Mouse (Mus musculus) intestine, postnatal 0 days (tissue): ENCODE results near the gene Cdyl2. TPM values are rescaled to one million over a fixed set of nuclear protein-coding genes. Genes with fewer than 3 reads are reported as not detected.

Experiments
- ATAC-seq: fragments of 200-750 bp; cut with Nextera tagmentation; 2 replicates; pipeline ENCODE4 v1.8.0; 2017; ENCODE audit warnings: mild to moderate bottlenecking, moderate TSS enrichment, moderate library complexity
- H3K27ac ChIP-seq: fragments of 300-500 bp; sonication (generic); 2 replicates; pipeline ENCODE4 v1.5.1; 2014; ENCODE audit warnings: mild to moderate bottlenecking, low read depth, low read length, moderate library complexity
- H3K27me3 ChIP-seq: fragments of 300-500 bp; sonication (generic); replicated peaks from 2 replicates; pipeline ENCODE4 v1.6.1; 2014; ENCODE audit warnings: low read length, mixed read lengths; ENCODE audit not compliant: control insufficient read depth, insufficient read depth
- H3K36me3 ChIP-seq: fragments of 300-500 bp; sonication (generic); 2 replicates; pipeline ENCODE4 v1.6.1; 2014; ENCODE audit warnings: mild to moderate bottlenecking, moderate library complexity; ENCODE audit not compliant: control insufficient read depth, insufficient read depth
- H3K4me1 ChIP-seq: fragments of 300-500 bp; sonication (generic); replicated peaks from 2 replicates; pipeline ENCODE4 v1.6.1; 2014; ENCODE audit warnings: antibody characterized with exemption, low read length, mixed read lengths; ENCODE audit not compliant: control insufficient read depth, insufficient read depth
- H3K4me2 ChIP-seq: fragments of 300-500 bp; sonication (generic); replicated peaks from 2 replicates; pipeline ENCODE4 v1.6.1; 2014; ENCODE audit warnings: low read depth, mild to moderate bottlenecking, moderate library complexity
- H3K4me3 ChIP-seq: fragments of 300-500 bp; sonication (generic); 2 replicates; pipeline ENCODE4 v1.5.1; 2014; ENCODE audit warnings: low read depth, low read length
- H3K9ac ChIP-seq: fragments of 300-500 bp; sonication (generic); 2 replicates; pipeline ENCODE4 v1.6.1; 2014; ENCODE audit warnings: mild to moderate bottlenecking, low read depth, low read length
- H3K9me3 ChIP-seq: fragments of 300-500 bp; sonication (generic); 2 replicates; pipeline ENCODE4 v1.6.1; 2016; ENCODE audit warnings: mixed run types; ENCODE audit not compliant: control insufficient read depth
- CTCF ChIP-seq: sonication (generic); IDR thresholded peaks from 2 replicates; pipeline ENCODE4 v1.5.1; 2016; ENCODE audit warnings: low read depth, mild to moderate bottlenecking, control low read depth, antibody characterized with exemption, moderate library complexity
- WGBS: fragments of 180-500 bp; shearing (Covaris S2); extraction: QIAGEN DNeasy Blood & Tissue Kit; methylation state at CpG from one replicate; pipeline ENCODE4 v1.1.7; 2014; 5-methylcytosine and 5-hydroxymethylcytosine counted together
- polyA plus RNA-seq: library from polyadenylated mRNA; unstranded; fragments of >200 nt; fragmentation: Nextera tagmentation; extraction: Ambion mirVana; gene quantifications from 2 replicates; pipeline ENCODE4 v1.2.1, GENCODE M21; 2015

The Cdyl2 gene
- polyA plus RNA-seq, 1 experiment from 2014 or later: 2.8 TPM

DNA sequence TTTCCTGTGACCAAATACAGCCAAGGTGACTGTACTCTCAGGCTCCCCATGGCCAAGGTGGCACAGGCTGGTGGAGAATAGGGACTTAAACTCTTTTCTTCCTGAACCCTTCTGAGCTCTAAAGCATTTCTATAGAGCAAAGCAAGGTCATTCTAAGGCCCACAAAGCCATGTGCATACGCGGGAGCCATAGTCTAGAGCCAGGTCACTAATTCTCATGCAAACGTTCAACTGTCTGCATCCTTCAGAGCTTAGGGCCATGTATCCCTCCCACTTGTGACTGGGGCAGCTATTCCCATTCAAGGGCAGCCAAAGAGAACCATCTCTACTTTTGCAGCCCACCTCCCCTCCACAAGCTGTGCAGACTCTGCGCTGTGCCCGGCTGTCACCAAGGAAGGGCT lies 159.7 kb downstream of the Cdyl2 start:
- Histone ChIP-seq H3K27me3 (no peaks in the 10 kb centered on the region), H3K4me2 (no peak overlapping the region), H3K36me3 (no peaks in the 10 kb centered on the region), H3K27ac (no peak overlapping the region), H3K9me3 (no peaks in the 10 kb centered on the region), H3K4me1 (no peaks in the 10 kb centered on the region), H3K9ac (no peak overlapping the region), H3K4me3 (no peak overlapping the region)
- no peak for TF ChIP-seq CTCF
- ATAC-seq: no peak
- WGBS: 87% methylated on average over 5 of the region's 5 CpGs

DNA sequence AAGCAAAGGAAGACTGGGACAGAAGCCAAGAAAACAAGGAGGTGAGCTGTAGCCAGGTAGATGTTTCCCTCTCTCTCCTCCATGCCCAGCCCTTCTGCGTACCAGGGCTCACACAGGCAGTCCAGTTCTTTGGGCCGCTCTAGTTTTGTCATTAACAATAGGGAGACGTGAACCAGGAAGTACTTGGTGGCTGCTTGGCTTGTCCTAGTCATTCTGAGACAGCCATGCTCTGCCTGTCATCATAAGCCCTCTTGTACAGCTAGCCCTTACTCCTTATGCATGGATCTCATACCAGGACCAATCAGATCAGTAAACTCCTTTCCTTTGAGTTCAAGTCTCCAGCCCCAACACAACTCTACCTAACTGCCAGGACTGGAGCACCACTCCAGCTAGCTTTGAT lies 180.0 kb downstream of the Cdyl2 start:
- no peak overlapping the region for H3K4me2 ChIP-seq
- no peak overlapping the region for H3K4me3 ChIP-seq
- no peak overlapping the region for H3K9ac ChIP-seq
- H3K36me3 ChIP-seq: no peaks in the 10 kb centered on the region
- H3K27me3 ChIP-seq: no peaks in the 10 kb centered on the region
- WGBS: 78% methylated on average over 3 of the region's 3 CpGs
- no peak for TF ChIP-seq CTCF
- H3K4me1 ChIP-seq: no peaks in the 10 kb centered on the region
- ATAC-seq: no peak
- no peak overlapping the region for H3K27ac ChIP-seq
- no peaks in the 10 kb centered on the region for H3K9me3 ChIP-seq

DNA sequence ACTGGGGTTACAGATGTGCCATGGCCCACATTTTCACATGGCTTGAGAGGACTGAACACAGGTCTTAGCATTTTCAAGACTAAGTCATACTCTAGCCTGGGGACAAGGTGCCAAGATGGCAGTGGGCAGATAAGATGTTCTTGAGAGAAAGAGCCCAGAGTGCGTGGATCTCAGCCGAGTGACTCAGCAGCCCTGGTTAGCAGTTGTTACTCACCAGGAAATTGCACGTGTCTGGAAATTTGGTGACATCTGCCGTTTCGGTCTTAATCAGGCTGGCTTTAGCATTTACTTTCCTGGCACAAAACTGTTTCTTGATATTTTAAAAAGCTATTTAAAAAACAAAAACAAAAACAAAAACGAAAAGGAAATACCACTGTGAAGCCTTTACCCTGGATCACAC lies 180.5 kb downstream of the Cdyl2 start:
- no peak overlapping the region for H3K4me3 ChIP-seq
- H3K9ac ChIP-seq: no peak overlapping the region
- WGBS: 85% methylated on average over 6 of the region's 6 CpGs
- no peak for ATAC-seq
- H3K9me3 ChIP-seq: no peaks in the 10 kb centered on the region
- TF ChIP-seq CTCF: no peak
- H3K27me3 ChIP-seq: no peaks in the 10 kb centered on the region
- no peaks in the 10 kb centered on the region for H3K4me1 ChIP-seq
- no peak overlapping the region for H3K27ac ChIP-seq
- no peak overlapping the region for H3K4me2 ChIP-seq
- no peaks in the 10 kb centered on the region for H3K36me3 ChIP-seq

DNA sequence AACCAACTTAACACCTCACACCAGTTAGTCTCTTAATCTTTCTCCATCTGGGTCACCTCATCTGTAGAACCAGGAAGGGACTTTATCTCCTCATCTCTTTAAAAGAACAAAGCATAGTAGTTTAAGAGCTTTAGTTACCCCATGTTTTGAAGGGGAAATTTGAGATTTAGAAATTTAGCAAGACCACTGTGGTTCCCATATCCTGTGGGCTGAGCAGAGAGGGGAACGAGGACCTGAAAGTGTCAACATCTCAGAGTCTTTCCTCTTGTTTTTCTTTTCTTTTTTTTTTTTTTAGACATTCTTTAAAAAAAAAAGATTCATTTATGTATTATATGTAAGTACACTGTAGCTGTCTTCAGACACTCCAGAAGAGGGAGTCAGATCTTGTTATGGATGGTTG lies 189.4 kb downstream of the Cdyl2 start:
- no peak overlapping the region for H3K4me3 ChIP-seq
- H3K36me3 ChIP-seq: no peaks in the 10 kb centered on the region
- 83% methylated on average over 1 of the region's 1 CpGs for WGBS
- H3K9ac ChIP-seq: no peak overlapping the region
- H3K4me2 ChIP-seq: no peak overlapping the region
- H3K9me3 ChIP-seq: no peaks in the 10 kb centered on the region
- H3K4me1 ChIP-seq: no peaks in the 10 kb centered on the region
- no peak for ATAC-seq
- no peak overlapping the region for H3K27ac ChIP-seq
- H3K27me3 ChIP-seq: no peaks in the 10 kb centered on the region
- no peak for TF ChIP-seq CTCF

DNA sequence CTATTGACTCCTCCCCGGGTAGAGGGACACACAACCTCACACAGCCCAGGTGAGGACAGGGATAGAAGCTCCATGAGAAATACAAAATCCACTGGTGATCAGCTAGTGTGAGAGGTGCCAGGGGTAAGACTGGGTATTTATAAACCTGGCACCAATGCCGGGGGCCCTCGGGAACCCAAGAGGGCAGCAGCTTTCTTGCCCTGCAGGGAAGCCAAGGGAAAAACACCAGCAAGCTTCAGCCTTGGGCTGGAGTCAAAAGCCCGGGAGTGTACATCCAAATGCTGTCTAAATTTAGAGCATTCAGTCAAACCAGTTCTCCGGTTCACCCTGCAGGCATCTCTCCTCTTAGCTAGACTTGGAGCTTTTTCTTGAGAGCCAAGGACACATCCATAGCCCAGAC lies 189.9 kb downstream of the Cdyl2 start:
- no peak for ATAC-seq
- 92% methylated on average over 5 of the region's 5 CpGs for WGBS
- H3K4me3 ChIP-seq: no peak overlapping the region
- no peaks in the 10 kb centered on the region for H3K27me3 ChIP-seq
- no peak for TF ChIP-seq CTCF
- H3K36me3 ChIP-seq: no peaks in the 10 kb centered on the region
- H3K9me3 ChIP-seq: no peaks in the 10 kb centered on the region
- H3K27ac ChIP-seq: no peak overlapping the region
- H3K4me1 ChIP-seq: no peaks in the 10 kb centered on the region
- no peak overlapping the region for H3K9ac ChIP-seq
- H3K4me2 ChIP-seq: no peak overlapping the region

DNA sequence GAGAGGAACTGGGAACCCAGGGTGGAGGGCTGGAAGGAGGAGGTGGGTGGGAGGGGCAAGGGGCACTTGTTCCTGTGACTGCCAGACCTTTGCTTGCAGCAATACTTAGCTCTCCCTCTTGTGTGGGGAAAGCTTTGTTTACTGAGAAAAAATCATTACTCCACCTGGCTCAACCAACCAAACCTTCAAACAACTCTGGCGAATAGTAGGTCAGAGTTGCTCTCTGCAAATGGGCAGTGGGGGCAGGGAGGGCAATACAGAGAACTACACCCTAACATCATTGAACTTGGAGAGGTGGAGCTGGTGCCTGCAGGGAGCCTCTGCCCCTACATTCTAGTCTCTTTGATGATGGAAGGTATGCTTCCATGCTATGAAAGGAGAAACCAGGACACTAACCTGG lies 192.7 kb downstream of the Cdyl2 start:
- Histone ChIP-seq H3K27me3 (no peaks in the 10 kb centered on the region), H3K9ac (no peak overlapping the region), H3K36me3 (no peaks in the 10 kb centered on the region), H3K27ac (no peak overlapping the region), H3K4me1 (no peaks in the 10 kb centered on the region), H3K4me3 (no peak overlapping the region), H3K4me2 (no peak overlapping the region), H3K9me3 (no peaks in the 10 kb centered on the region)
- no peak for ATAC-seq
- 83% methylated on average over 1 of the region's 1 CpGs for WGBS
- no peak for TF ChIP-seq CTCF

DNA sequence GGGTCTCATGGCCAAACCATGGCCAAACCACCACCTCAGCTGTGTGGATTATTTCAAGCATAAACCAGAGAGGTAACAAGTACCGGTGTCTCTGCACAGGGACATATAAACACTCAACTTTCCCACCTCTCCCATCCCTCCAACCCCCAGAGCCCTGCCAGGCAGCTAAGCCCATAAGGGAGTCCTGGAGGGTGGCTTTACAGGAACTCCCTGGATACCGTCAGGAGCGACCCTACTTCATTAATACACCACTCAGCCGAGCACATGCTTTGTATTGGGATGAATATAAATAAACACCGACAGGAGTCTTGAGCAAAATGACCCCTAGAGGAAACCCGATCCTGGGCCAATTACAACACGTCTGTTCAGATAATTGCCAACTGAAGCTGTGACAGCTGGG lies 194.0 kb downstream of the Cdyl2 start:
- Histone ChIP-seq H3K27me3 (no peaks in the 10 kb centered on the region), H3K27ac (no peak overlapping the region), H3K9me3 (no peaks in the 10 kb centered on the region), H3K36me3 (no peaks in the 10 kb centered on the region), H3K9ac (no peak overlapping the region), H3K4me1 (no peaks in the 10 kb centered on the region), H3K4me3 (no peak overlapping the region), H3K4me2 (no peak overlapping the region)
- WGBS: 49% methylated on average over 7 of the region's 7 CpGs
- no peak for TF ChIP-seq CTCF
- no peak for ATAC-seq
